Mouse (Mus musculus) liver, adult 2 months (tissue): ENCODE data around the gene Gm10160. TPM values are rescaled to one million over a fixed set of nuclear protein-coding genes. Genes with fewer than 3 reads are reported as not detected.

Experiments used
- DNase-seq: peaks from one replicate; pipeline ENCODE4 v3.0.0-alpha.2; 2011; ENCODE audit warnings: low read depth, low spot score; ENCODE audit errors: extremely low read depth
- H3K27ac ChIP-seq: fragments of 200-500 bp; replicated peaks from 2 replicates; pipeline ENCODE4 v1.5.1; 2012; ENCODE audit warnings: low read depth, mild to moderate bottlenecking, control low read depth, inconsistent platforms, low read length; ENCODE audit not compliant: insufficient read depth
- H3K27me3 ChIP-seq: fragments of 200-500 bp; 2 replicates; pipeline ENCODE4 v1.6.1; 2012; ENCODE audit warnings: mild to moderate bottlenecking, moderate library complexity, low read length, inconsistent platforms; ENCODE audit not compliant: control insufficient read depth, insufficient read depth
- H3K36me3 ChIP-seq: fragments of 200-500 bp; 2 replicates; pipeline ENCODE4 v1.6.1; 2012; ENCODE audit warnings: low read length, inconsistent platforms; ENCODE audit not compliant: control insufficient read depth, insufficient read depth
- H3K4me1 ChIP-seq: fragments of 200-500 bp; 2 replicates; pipeline ENCODE4 v1.6.1; 2011; ENCODE audit warnings: low read length; ENCODE audit not compliant: control insufficient read depth, insufficient read depth
- H3K4me3 ChIP-seq: fragments of 200-500 bp; 2 replicates; pipeline ENCODE4 v1.5.1; 2011; ENCODE audit warnings: low read depth, mild to moderate bottlenecking, control low read depth, low read length, moderate library complexity; ENCODE audit not compliant: insufficient read depth
- H3K79me2 ChIP-seq: fragments of 200-500 bp; 2 replicates; pipeline ENCODE4 v1.6.1; 2012; ENCODE audit warnings: inconsistent platforms, mild to moderate bottlenecking, low read length, moderate library complexity; ENCODE audit not compliant: control insufficient read depth, insufficient read depth
- H3K9ac ChIP-seq: fragments of 200-500 bp; 2 replicates; pipeline ENCODE4 v1.6.1; 2012; ENCODE audit warnings: low read depth, mild to moderate bottlenecking, control low read depth, inconsistent platforms, low read length
- CTCF ChIP-seq: fragments of 200-500 bp; IDR thresholded peaks from 2 replicates; pipeline ENCODE4 v1.5.1; 2011; ENCODE audit warnings: low read depth, low read length, control low read depth
- POLR2A ChIP-seq: fragments of 200-500 bp; IDR thresholded peaks from 2 replicates; pipeline ENCODE4 v1.6.1; 2011; ENCODE audit warnings: low read length, control low read depth; ENCODE audit not compliant: insufficient read depth; ENCODE audit errors: extremely low read depth
- whole genome bisulfite sequencing: fragments of 180-500 bp; shearing (Covaris S2); methylation state at CpG from one replicate; pipeline ENCODE4 v1.1.7; 2018; 5-methylcytosine and 5-hydroxymethylcytosine counted together
- polyA plus RNA-seq: library from polyadenylated mRNA; depleted of rRNA; stranded (reverse); fragments of >200 nt; gene quantifications from 2 replicates; pipeline ENCODE4 v1.2.3, GENCODE M21; 2012
- total RNA-seq: library from RNA; depleted of rRNA; stranded (reverse); fragments of >200 nt; gene quantifications from 2 replicates; pipeline ENCODE4 v1.2.3, GENCODE M21; 2014

Gene Gm10160
- total and polyA plus RNA-seq, 2 experiments = not detected

DNA sequence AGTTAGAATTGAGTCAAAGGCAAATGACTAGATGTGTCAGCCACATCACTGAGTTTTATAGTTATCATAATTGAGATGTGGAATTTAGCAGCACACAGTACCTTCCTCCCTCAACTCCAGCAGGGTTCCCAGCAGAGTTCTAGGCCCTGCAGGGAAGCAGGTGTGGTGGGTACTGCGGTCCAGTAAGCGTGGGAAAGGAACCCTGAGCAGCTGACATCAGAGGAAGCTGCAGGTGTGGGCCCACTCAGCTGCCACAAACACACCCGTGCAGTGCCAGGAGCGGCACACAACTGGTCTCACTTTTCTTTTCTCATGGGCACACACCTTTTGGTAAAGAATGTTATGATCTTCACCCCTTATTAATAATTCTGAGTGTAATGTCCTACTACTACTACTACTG lies 25.2 kb upstream of the Gm10160 start:
- no peak for DNase-seq

DNA sequence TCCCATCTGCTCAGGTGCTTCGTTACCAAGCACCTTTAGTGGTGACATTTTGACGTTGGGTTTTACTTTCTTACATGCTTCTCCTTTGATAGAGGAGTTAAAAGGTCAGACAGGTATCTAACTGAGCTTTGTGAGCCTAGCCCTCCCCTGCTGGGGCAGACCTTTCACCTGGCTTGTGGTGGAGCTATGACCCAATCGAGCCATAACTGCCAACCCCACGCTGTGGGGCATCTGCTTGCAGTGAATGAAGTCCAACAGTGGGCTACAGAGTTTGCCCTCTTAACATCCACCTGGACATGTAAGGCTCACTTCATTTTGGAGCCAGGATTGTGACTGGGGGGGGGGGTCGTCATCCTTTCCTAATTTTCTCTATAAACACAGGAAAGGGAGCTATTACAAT lies 24.7 kb upstream of the Gm10160 start:
- no peak overlapping the region for H3K27ac ChIP-seq
- no peak for TF ChIP-seq POLR2A
- H3K9ac ChIP-seq = no peak overlapping the region
- H3K27me3 ChIP-seq = no peaks in the 10 kb centered on the region
- H3K4me3 ChIP-seq = no peak overlapping the region
- DNase-seq = no peak
- H3K4me1 ChIP-seq = no peaks in the 10 kb centered on the region
- no peaks in the 10 kb centered on the region for H3K36me3 ChIP-seq
- WGBS = 62% methylated on average over 5 of the region's 5 CpGs
- no peaks in the 10 kb centered on the region for H3K79me2 ChIP-seq

More for the DNA sequence above, 25.2 kb upstream of the Gm10160 start:
- Histone ChIP-seq H3K27me3 (no peaks in the 10 kb centered on the region), H3K79me2 (no peaks in the 10 kb centered on the region), H3K9ac (no peak overlapping the region), H3K36me3 (no peaks in the 10 kb centered on the region), H3K4me3 (no peak overlapping the region), H3K4me1 (no peaks in the 10 kb centered on the region), H3K27ac (no peak overlapping the region)
- 96% methylated on average over 4 of the region's 4 CpGs for WGBS
- no peak for TF ChIP-seq CTCF
- TF ChIP-seq POLR2A = no peak

DNA sequence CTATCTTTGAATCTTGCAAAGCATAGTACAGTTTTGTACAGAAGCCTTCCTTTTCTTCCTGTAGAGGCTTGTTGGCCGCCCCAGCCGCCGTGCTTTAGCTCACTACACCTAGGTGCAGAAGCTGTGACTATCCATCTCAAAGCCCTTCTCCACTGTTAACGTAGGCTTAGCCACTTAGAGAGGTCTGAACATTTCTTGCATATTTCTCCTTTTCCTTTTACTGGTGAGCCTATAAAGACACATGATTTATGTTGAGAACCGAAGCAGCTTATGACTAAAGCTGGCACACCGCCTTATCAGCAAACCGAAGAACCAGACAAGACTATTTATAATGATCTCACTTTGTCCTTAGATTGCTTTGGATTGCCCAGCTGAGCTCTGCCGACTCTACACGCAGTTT lies 19.8 kb upstream of the Gm10160 start:
- TF ChIP-seq POLR2A = no peak
- no peak for TF ChIP-seq CTCF
- no peaks in the 10 kb centered on the region for H3K79me2 ChIP-seq
- no peak overlapping the region for H3K9ac ChIP-seq
- WGBS = 86% methylated on average over 9 of the region's 9 CpGs
- no peak overlapping the region for H3K27ac ChIP-seq
- no peaks in the 10 kb centered on the region for H3K4me1 ChIP-seq
- no peaks in the 10 kb centered on the region for H3K27me3 ChIP-seq
- no peak overlapping the region for H3K4me3 ChIP-seq
- no peak for DNase-seq
- no peaks in the 10 kb centered on the region for H3K36me3 ChIP-seq

DNA sequence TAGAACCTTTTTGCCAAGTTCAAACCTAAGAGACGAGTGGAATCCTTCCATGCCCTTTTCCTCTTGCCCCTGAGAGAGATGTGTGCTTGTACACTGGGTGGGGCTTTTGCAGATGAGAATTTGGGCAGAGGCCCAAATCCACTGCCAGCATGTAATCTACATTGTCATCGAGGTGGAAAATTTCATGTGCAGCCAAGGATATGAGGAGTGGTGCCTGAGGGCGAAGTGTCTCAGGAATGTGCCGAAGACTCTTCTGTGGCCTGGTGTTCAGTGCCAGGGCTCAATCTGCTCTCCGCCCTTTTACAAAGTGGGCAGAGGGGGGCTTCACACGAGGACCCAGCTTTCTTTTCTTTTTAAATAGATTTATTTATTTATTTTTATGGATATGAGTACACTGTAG lies 19.0 kb upstream of the Gm10160 start:
- H3K27me3 ChIP-seq = no peaks in the 10 kb centered on the region
- H3K27ac ChIP-seq = no peak overlapping the region
- H3K79me2 ChIP-seq = no peaks in the 10 kb centered on the region
- DNase-seq = no peak
- no peak overlapping the region for H3K4me3 ChIP-seq
- no peak for TF ChIP-seq CTCF
- TF ChIP-seq POLR2A = no peak
- 79% methylated on average over 6 of the region's 6 CpGs for WGBS
- H3K9ac ChIP-seq = no peak overlapping the region
- H3K4me1 ChIP-seq = no peaks in the 10 kb centered on the region
- H3K36me3 ChIP-seq = no peaks in the 10 kb centered on the region

DNA sequence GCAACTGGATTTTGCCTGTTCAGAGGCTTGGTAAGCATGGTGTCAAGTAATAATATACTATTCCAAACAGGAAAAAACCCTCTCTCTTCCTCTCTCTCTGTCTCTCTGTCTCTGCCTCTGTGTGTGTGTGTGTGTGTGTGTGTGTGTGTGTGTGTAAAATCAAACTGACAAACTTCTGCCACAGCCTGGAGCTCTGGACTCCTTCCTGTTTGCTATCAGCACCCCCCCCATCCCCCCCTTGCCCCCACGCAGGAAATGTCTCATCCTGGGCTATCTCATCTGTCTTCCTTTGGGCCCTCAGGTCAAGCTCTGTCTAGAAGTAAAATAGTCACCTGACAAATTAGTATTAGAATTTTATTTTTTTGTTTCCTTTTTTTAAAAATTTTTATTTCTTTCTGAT lies 18.2 kb upstream of the Gm10160 start:
- 8% methylated on average over 1 of the region's 1 CpGs for WGBS
- no peaks in the 10 kb centered on the region for H3K79me2 ChIP-seq

DNA sequence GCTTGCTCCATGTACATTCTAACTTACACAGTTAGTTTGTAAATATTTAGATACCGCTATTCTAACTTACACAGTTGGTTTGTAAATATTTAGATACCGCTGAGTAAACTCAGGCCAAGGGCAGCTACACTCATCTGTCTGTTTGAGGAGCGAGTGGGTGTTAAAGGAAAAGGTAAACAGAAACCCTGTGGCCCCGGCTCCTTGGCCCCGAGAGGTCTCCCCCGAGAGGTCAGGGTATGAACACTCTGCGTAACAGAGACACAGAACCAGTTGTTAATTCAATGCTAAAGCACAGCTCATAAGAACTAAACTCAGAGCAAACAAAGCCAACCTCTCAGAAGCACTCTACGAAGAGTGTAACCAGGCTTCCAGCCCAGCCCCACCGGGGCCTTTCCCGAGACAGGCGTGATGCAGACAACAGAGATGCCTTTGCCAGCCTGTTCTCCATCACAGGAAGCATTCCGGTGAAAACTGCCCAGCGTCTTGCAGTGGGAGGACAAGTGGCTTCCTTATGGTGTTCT lies 17.0 kb upstream of the Gm10160 start:
- Histone ChIP-seq H3K9ac (no peak overlapping the region), H3K79me2 (no peaks in the 10 kb centered on the region), H3K27me3 (no peaks in the 10 kb centered on the region), H3K4me3 (no peak overlapping the region), H3K27ac (no peak overlapping the region), H3K4me1 (no peaks in the 10 kb centered on the region), H3K36me3 (no peaks in the 10 kb centered on the region)
- DNase-seq = peak; percentile 36
- WGBS = 23% methylated on average over 13 of the region's 13 CpGs
- no peak for TF ChIP-seq CTCF
- TF ChIP-seq POLR2A = no peak

More for the DNA sequence above, 18.2 kb upstream of the Gm10160 start:
- no peaks in the 10 kb centered on the region for H3K4me1 ChIP-seq
- H3K27ac ChIP-seq = no peak overlapping the region
- H3K9ac ChIP-seq = no peak overlapping the region
- H3K27me3 ChIP-seq = no peaks in the 10 kb centered on the region
- no peaks in the 10 kb centered on the region for H3K36me3 ChIP-seq
- no peak for DNase-seq
- TF ChIP-seq CTCF (no peak), POLR2A (no peak)
- H3K4me3 ChIP-seq = no peak overlapping the region
